In genomic region chr11:88605098-88605525, GRCm38 (mm10) we compare ENCODE assay signal across 9 mouse cellular contexts.
DNase-seq lines count a peak whose midpoint lies in the region; ATAC-seq and TF ChIP-seq lines count a peak whose summit lies in the region.
"Had no signal": no experiment of that assay in that cellular context is flagged by ENCODE, and none has a peak within 500 bp of the region (broad histone marks: within the 10 kb centered on the region; RNA-seq: fewer than 3 reads in every experiment).

No protein-coding gene starts in this region.

- no peaks in the 10 kb centered on the region for H3K36me3 ChIP-seq in intestine, postnatal 0 days (ENCODE audit: control insufficient read depth, insufficient read depth)
- no peaks in the 10 kb centered on the region for H3K36me3 ChIP-seq in intestine, embryonic 15.5 days
- peaks cover 6% of the 10 kb centered on the region; the same call in 1 of the 2 replicates for H3K36me3 ChIP-seq in heart, embryonic 11.5 days (ENCODE audit: control insufficient read depth, insufficient read depth, low read length)
- H3K36me3 ChIP-seq: forebrain, embryonic 15.5 days had no signal

- H3K4me3 ChIP-seq in intestine, postnatal 0 days (ENCODE audit: low read depth, low read length), result no peak overlapping the region
- H3K4me3 ChIP-seq in intestine, embryonic 15.5 days (replicated peaks), result no peak overlapping the region
- no peak overlapping the region for H3K4me3 ChIP-seq in heart, embryonic 11.5 days (ENCODE audit: low read depth, low read length)
- H3K4me3 ChIP-seq: forebrain, embryonic 15.5 days had no signal

- 58% methylated on average over 12 of the region's 12 CpGs for WGBS in intestine, postnatal 0 days
- 51% methylated on average over 12 of the region's 12 CpGs for WGBS in intestine, embryonic 15.5 days
- WGBS in heart, embryonic 11.5 days (ENCODE audit: insufficient replicate concordance), result 22% methylated on average over 12 of the region's 12 CpGs

- no peak for TF ChIP-seq CTCF in intestine, postnatal 0 days (IDR thresholded peaks at IDR 0.05; ENCODE audit: low read depth)

- H3K27me3 ChIP-seq in intestine, postnatal 0 days (replicated peaks; ENCODE audit: control insufficient read depth, insufficient read depth, low read length), result no peaks in the 10 kb centered on the region
- no peaks in the 10 kb centered on the region for H3K27me3 ChIP-seq in intestine, embryonic 15.5 days (replicated peaks)
- H3K27me3 ChIP-seq in heart, embryonic 11.5 days (ENCODE audit: control insufficient read depth, insufficient read depth, low read length), result no peaks in the 10 kb centered on the region
- H3K27me3 ChIP-seq: forebrain, embryonic 15.5 days had no signal

- no peak overlapping the region for H3K27ac ChIP-seq in intestine, postnatal 0 days (ENCODE audit: low read depth, low read length)
- no peak overlapping the region for H3K27ac ChIP-seq in intestine, embryonic 15.5 days
- H3K27ac ChIP-seq in heart, embryonic 11.5 days (ENCODE audit: low read depth, low read length), result peak overlapping the region; percentile 51
- H3K27ac ChIP-seq: forebrain, embryonic 15.5 days had no signal

- no peak overlapping the region for H3K4me2 ChIP-seq in intestine, postnatal 0 days (replicated peaks; ENCODE audit: low read depth)
- H3K4me2 ChIP-seq in intestine, embryonic 15.5 days (replicated peaks), result no peak overlapping the region
- peak overlapping the region; percentile 36 for H3K4me2 ChIP-seq in heart, embryonic 11.5 days
- H3K4me2 ChIP-seq: forebrain, embryonic 15.5 days had no signal

- no peaks in the 10 kb centered on the region for H3K9me3 ChIP-seq in intestine, postnatal 0 days (ENCODE audit: control insufficient read depth)
- no peaks in the 10 kb centered on the region for H3K9me3 ChIP-seq in intestine, embryonic 15.5 days
- H3K9me3 ChIP-seq in heart, embryonic 11.5 days (replicated peaks; ENCODE audit: control insufficient read depth, low read length), result no peaks in the 10 kb centered on the region
- H3K9me3 ChIP-seq: forebrain, embryonic 15.5 days had no signal

- H3K4me1 ChIP-seq in intestine, postnatal 0 days (replicated peaks; ENCODE audit: control insufficient read depth, insufficient read depth, low read length), result peaks cover 3% of the 10 kb centered on the region; the same call in 1 of the 2 replicates
- H3K4me1 ChIP-seq in intestine, embryonic 15.5 days (replicated peaks), result peaks cover 14% of the 10 kb centered on the region
- peaks cover 85% of the 10 kb centered on the region for H3K4me1 ChIP-seq in heart, embryonic 11.5 days (ENCODE audit: control insufficient read depth, insufficient read depth, low read length)

- no peak overlapping the region for H3K9ac ChIP-seq in intestine, postnatal 0 days (ENCODE audit: low read depth, low read length)
- H3K9ac ChIP-seq in intestine, embryonic 15.5 days, result no peak overlapping the region
- H3K9ac ChIP-seq in heart, embryonic 11.5 days (ENCODE audit: low read depth, low read length), result 0 out of 2 replicates have a peak overlapping the region, but pooled peaks have one; percentile 12
- H3K9ac ChIP-seq: forebrain, embryonic 15.5 days had no signal

- peak; percentile 79 for DNase-seq in c-Kit-positive CD71-positive TER-119-negative erythroid progenitor cells, embryonic 14.5 days (ENCODE audit: low read depth)
- no peak for DNase-seq in spleen, adult 12 weeks (ENCODE audit: low spot score)
- no peak for DNase-seq in urinary bladder, adult 18-20 months (ENCODE audit: low spot score in 2 of 2)
- DNase-seq in right cerebral cortex, postnatal 10 days (ENCODE audit: low spot score in 2 of 2), result no peak

- peak; percentile 33; the same call in 1 of the 2 replicates for ATAC-seq in intestine, postnatal 0 days
- ATAC-seq in intestine, embryonic 15.5 days, result no peak
- ATAC-seq in heart, embryonic 11.5 days (replicated peaks; ENCODE audit: insufficient number of reproducible peaks, low FRiP score, low TSS enrichment), result no peak; the same call in 1 of the 2 replicates
- ATAC-seq in megakaryocyte progenitor cell, adult 5-6 weeks (replicated peaks; ENCODE audit: poor library complexity), result peak; percentile 43; the same call in 1 of the 2 replicates
- ATAC-seq: forebrain, embryonic 15.5 days had no signal

Comparison
In these comparisons a context has a peak if more than half of its experiments do, and no peak if none do; other contexts are left out.
1. ATAC-seq: peak in intestine, postnatal 0 days (single experiment) and megakaryocyte progenitor cell, adult 5-6 weeks (single experiment); none in intestine, embryonic 15.5 days (single experiment) and heart, embryonic 11.5 days (single experiment).